Mouse (Mus musculus): Measurements from ENCODE around the gene 2010003K11Rik.

DNA sequence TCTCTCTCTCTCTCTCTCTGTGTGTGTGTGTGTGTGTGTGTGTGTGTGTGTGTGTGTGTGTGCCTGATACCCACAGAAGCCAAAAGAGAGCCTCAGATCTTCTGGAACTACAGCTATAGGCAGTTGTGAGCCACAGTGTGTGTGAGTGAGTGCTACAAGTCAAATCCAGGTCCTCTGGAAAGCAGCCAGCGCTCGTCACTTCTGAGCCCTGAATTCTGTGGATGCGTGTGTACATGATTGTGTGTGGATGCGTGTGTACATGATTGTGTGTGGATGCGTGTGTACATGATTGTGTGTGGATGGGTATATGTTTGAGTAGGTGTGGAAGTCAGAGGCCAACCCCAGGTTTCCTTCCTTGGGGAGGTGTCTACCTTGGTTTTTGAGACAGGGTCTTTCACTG is 24.8 kb downstream of the 2010003K11Rik start:
- TF ChIP-seq CTCF (IDR thresholded peaks at IDR 0.05; ENCODE audit: extremely low read depth, insufficient read depth, insufficient read length, insufficient replicate concordance) (no peak), POLR2A (IDR thresholded peaks at IDR 0.05; ENCODE audit: low read depth, low read length) (no peak)
